Mouse (Mus musculus): ENCODE measurements around the gene Scgb2b27.
"Not testable (repeated sequence)": the region's sequence is repeated elsewhere in the genome, so short reads cannot be mapped to it uniquely, and the experiment has no call there.

DNA sequence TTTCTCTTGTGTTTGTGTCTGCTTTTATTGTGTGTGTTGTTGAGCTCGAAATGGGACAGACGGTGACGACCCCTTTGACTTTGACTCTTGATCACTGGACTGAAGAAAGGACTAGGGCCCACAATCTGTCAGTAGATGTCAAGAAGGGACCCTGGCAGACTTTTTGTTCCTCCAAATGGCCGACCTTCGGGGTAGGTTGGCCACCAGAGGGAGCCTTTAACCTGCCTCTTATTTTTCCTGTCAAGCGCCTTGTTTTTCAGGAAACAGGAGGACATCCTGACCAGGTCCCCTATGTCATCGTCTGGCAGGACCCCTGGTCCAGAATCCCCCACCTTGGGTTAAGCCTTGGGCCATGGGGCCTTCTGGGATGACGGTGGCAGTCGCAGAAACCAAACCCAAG is 13.5 kb upstream of the Scgb2b27 start:
- not testable (repeated sequence) for TF ChIP-seq POLR2A (IDR thresholded peaks at IDR 0.05; ENCODE audit: low read depth, low read length); CTCF (conservative IDR thresholded peaks at IDR 0.05; ENCODE audit: insufficient read depth, insufficient read length, low read depth, low read length)

All from kidney, adult 2 months (tissue).